Mouse (Mus musculus): Measurements from ENCODE around the gene Cabcoco1.

Gene Cabcoco1

GRCm38 (mm10) chr10:68464943-68465342 lies 76.8 kb downstream of the Cabcoco1 start:
- Histone ChIP-seq H3K27me3 (ENCODE audit: control insufficient read depth, insufficient read depth, low read length, poor library complexity, severe bottlenecking) (no peaks in the 10 kb centered on the region), H3K36me3 (ENCODE audit: control insufficient read depth, insufficient read depth, low read length, poor library complexity, severe bottlenecking) (no peaks in the 10 kb centered on the region)
- peak; percentile 67 for DNase-seq (ENCODE audit: low read depth, low spot score)

- Histone ChIP-seq H3K27me3 (ENCODE audit: control insufficient read depth, insufficient read depth, low read length, poor library complexity, severe bottlenecking) (no peaks in the 10 kb centered on the region), H3K36me3 (ENCODE audit: control insufficient read depth, insufficient read depth, low read length, poor library complexity, severe bottlenecking) (no peaks in the 10 kb centered on the region)
- peak; percentile 69 for DNase-seq (ENCODE audit: low read depth, low spot score)
These were observed 81.9 kb downstream of the Cabcoco1 start for GRCm38 (mm10) chr10:68459784-68460183.

- DNase-seq (ENCODE audit: low read depth, low spot score): no peak
- no peaks in the 10 kb centered on the region for H3K36me3 ChIP-seq (ENCODE audit: control insufficient read depth, insufficient read depth, low read length, poor library complexity, severe bottlenecking)
- no peaks in the 10 kb centered on the region for H3K27me3 ChIP-seq (ENCODE audit: control insufficient read depth, insufficient read depth, low read length, poor library complexity, severe bottlenecking)
These were observed 84.7 kb downstream of the Cabcoco1 start for GRCm38 (mm10) chr10:68457019-68457418.

GRCm38 (mm10) chr10:68454541-68454940 lies 87.2 kb downstream of the Cabcoco1 start:
- H3K36me3 ChIP-seq (ENCODE audit: control insufficient read depth, insufficient read depth, low read length, poor library complexity, severe bottlenecking): no peaks in the 10 kb centered on the region
- H3K27me3 ChIP-seq (ENCODE audit: control insufficient read depth, insufficient read depth, low read length, poor library complexity, severe bottlenecking): no peaks in the 10 kb centered on the region
- peak; percentile 25 for DNase-seq (ENCODE audit: low read depth, low spot score)

GRCm38 (mm10) chr10:68446797-68447125 lies 94.9 kb downstream of the Cabcoco1 start:
- H3K36me3 ChIP-seq (ENCODE audit: control insufficient read depth, insufficient read depth, low read length, poor library complexity, severe bottlenecking): no peaks in the 10 kb centered on the region
- H3K27me3 ChIP-seq (ENCODE audit: control insufficient read depth, insufficient read depth, low read length, poor library complexity, severe bottlenecking): no peaks in the 10 kb centered on the region
- DNase-seq (ENCODE audit: low read depth, low spot score): no peak

GRCm38 (mm10) chr10:68445876-68446796 lies 95.6 kb downstream of the Cabcoco1 start:
- no peaks in the 10 kb centered on the region for H3K36me3 ChIP-seq (ENCODE audit: control insufficient read depth, insufficient read depth, low read length, poor library complexity, severe bottlenecking)
- no peaks in the 10 kb centered on the region for H3K27me3 ChIP-seq (ENCODE audit: control insufficient read depth, insufficient read depth, low read length, poor library complexity, severe bottlenecking)
- DNase-seq (ENCODE audit: low read depth, low spot score): peak; percentile 53

- no peaks in the 10 kb centered on the region for H3K27me3 ChIP-seq (ENCODE audit: control insufficient read depth, insufficient read depth, low read length, poor library complexity, severe bottlenecking)
- peak; percentile 15 for DNase-seq (ENCODE audit: low read depth, low spot score)
These were observed 96.4 kb downstream of the Cabcoco1 start for GRCm38 (mm10) chr10:68445244-68445811.

GRCm38 (mm10) chr10:68444361-68445114 lies 97.2 kb downstream of the Cabcoco1 start:
- no peaks in the 10 kb centered on the region for H3K36me3 ChIP-seq (ENCODE audit: control insufficient read depth, insufficient read depth, low read length, poor library complexity, severe bottlenecking)
- H3K27me3 ChIP-seq (ENCODE audit: control insufficient read depth, insufficient read depth, low read length, poor library complexity, severe bottlenecking): no peaks in the 10 kb centered on the region
- no peak for DNase-seq (ENCODE audit: low read depth, low spot score)

More at GRCm38 (mm10) chr10:68445244-68445811, 96.4 kb downstream of the Cabcoco1 start:
- no peaks in the 10 kb centered on the region for H3K36me3 ChIP-seq (ENCODE audit: control insufficient read depth, insufficient read depth, low read length, poor library complexity, severe bottlenecking)

GRCm38 (mm10) chr10:68443132-68443531 lies 98.6 kb downstream of the Cabcoco1 start:
- Histone ChIP-seq H3K36me3 (ENCODE audit: control insufficient read depth, insufficient read depth, low read length, poor library complexity, severe bottlenecking) (no peaks in the 10 kb centered on the region), H3K27me3 (ENCODE audit: control insufficient read depth, insufficient read depth, low read length, poor library complexity, severe bottlenecking) (no peaks in the 10 kb centered on the region)
- DNase-seq (ENCODE audit: low read depth, low spot score): peak; percentile 49

GRCm38 (mm10) chr10:68442713-68443112 lies 99.0 kb downstream of the Cabcoco1 start:
- Histone ChIP-seq H3K36me3 (ENCODE audit: control insufficient read depth, insufficient read depth, low read length, poor library complexity, severe bottlenecking) (no peaks in the 10 kb centered on the region), H3K27me3 (ENCODE audit: control insufficient read depth, insufficient read depth, low read length, poor library complexity, severe bottlenecking) (no peaks in the 10 kb centered on the region)
- DNase-seq (ENCODE audit: low read depth, low spot score): peak; percentile 54

GRCm38 (mm10) chr10:68441931-68442662 lies 99.6 kb downstream of the Cabcoco1 start:
- no peaks in the 10 kb centered on the region for H3K27me3 ChIP-seq (ENCODE audit: control insufficient read depth, insufficient read depth, low read length, poor library complexity, severe bottlenecking)
- no peak for DNase-seq (ENCODE audit: low read depth, low spot score)
- H3K36me3 ChIP-seq (ENCODE audit: control insufficient read depth, insufficient read depth, low read length, poor library complexity, severe bottlenecking): no peaks in the 10 kb centered on the region

GRCm38 (mm10) chr10:68440515-68440914 lies 101.2 kb downstream of the Cabcoco1 start:
- H3K27me3 ChIP-seq (ENCODE audit: control insufficient read depth, insufficient read depth, low read length, poor library complexity, severe bottlenecking): no peaks in the 10 kb centered on the region
- H3K36me3 ChIP-seq (ENCODE audit: control insufficient read depth, insufficient read depth, low read length, poor library complexity, severe bottlenecking): no peaks in the 10 kb centered on the region
- DNase-seq (ENCODE audit: low read depth, low spot score): no peak

- Histone ChIP-seq H3K27me3 (ENCODE audit: control insufficient read depth, insufficient read depth, low read length, poor library complexity, severe bottlenecking) (no peaks in the 10 kb centered on the region), H3K36me3 (ENCODE audit: control insufficient read depth, insufficient read depth, low read length, poor library complexity, severe bottlenecking) (no peaks in the 10 kb centered on the region)
- no peak for DNase-seq (ENCODE audit: low read depth, low spot score)
These were observed 105.9 kb downstream of the Cabcoco1 start for GRCm38 (mm10) chr10:68435754-68436153.

GRCm38 (mm10) chr10:68435001-68435560 lies 106.6 kb downstream of the Cabcoco1 start:
- no peaks in the 10 kb centered on the region for H3K36me3 ChIP-seq (ENCODE audit: control insufficient read depth, insufficient read depth, low read length, poor library complexity, severe bottlenecking)
- DNase-seq (ENCODE audit: low read depth, low spot score): no peak
- no peaks in the 10 kb centered on the region for H3K27me3 ChIP-seq (ENCODE audit: control insufficient read depth, insufficient read depth, low read length, poor library complexity, severe bottlenecking)
